Comparison of ENCODE assay signal across 20 mouse cellular contexts in the genomic region with DNA sequence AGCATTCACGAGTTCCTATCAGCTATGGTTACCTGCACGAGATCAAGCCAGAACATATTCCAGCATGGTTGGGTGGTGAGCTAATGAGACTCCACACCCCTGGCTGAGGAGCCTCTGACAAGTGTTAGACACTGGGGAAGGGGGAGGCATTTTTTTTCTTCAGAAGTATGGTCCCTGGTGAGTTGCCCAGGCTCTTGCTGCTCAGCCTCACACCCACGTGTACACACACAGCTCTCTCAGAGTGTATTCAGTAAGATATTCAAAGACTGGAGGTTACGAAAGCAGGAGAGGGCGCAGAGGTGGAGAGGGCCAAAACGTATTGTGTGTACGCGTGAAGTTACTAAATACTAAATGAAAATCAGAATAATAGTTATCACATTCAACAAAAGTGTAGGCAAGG. TPM values are rescaled to one million over a fixed set of nuclear protein-coding genes. Genes with fewer than 3 reads are reported as not detected.
DNase-seq lines count a peak whose midpoint lies in the region; ATAC-seq and TF ChIP-seq lines count a peak whose summit lies in the region.
"Had no signal": no experiment of that assay in that cellular context is flagged by ENCODE, and none has a peak within 500 bp of the region (broad histone marks: within the 10 kb centered on the region; RNA-seq: fewer than 3 reads in every experiment).

No protein-coding gene starts in this region.

- peaks cover 7% of the 10 kb centered on the region for H3K9me3 ChIP-seq in heart, embryonic 14.5 days (ENCODE audit: control insufficient read depth, low read length)
- H3K9me3 ChIP-seq in liver, embryonic 16.5 days (replicated peaks; ENCODE audit: control insufficient read depth, low read length): no peaks in the 10 kb centered on the region
- H3K9me3 ChIP-seq in liver, embryonic 12.5 days (replicated peaks): no peaks in the 10 kb centered on the region
- H3K9me3 ChIP-seq in neural tube, embryonic 15.5 days (replicated peaks): 0 out of 2 replicates have a peak, but pooled peaks cover 6% of the 10 kb centered on the region
- H3K9me3 ChIP-seq: heart, embryonic 10.5 days; lung, embryonic 15.5 days had no signal

- ATAC-seq in heart, embryonic 14.5 days (ENCODE audit: insufficient number of reproducible peaks, insufficient read depth, low FRiP score, low read depth): no peak
- ATAC-seq in liver, embryonic 16.5 days (ENCODE audit: low read depth): peak; percentile 59
- no peak for ATAC-seq in liver, embryonic 12.5 days
- no peak for ATAC-seq in neural tube, embryonic 15.5 days (ENCODE audit: low FRiP score)
- ATAC-seq: forebrain, embryonic 13.5 days; midbrain, embryonic 13.5 days had no signal

- peak overlapping the region; percentile 33 to 53 for H3K27ac ChIP-seq in heart, embryonic 14.5 days (replicated peaks in 1 of 2; ENCODE audit: control insufficient read depth in 1 of 2, insufficient read depth in 1 of 2, low read depth in 2 of 2, low read length in 2 of 2)
- H3K27ac ChIP-seq in liver, embryonic 16.5 days (ENCODE audit: low read length): no peak overlapping the region
- H3K27ac ChIP-seq in liver, embryonic 12.5 days: no peak overlapping the region
- H3K27ac ChIP-seq in small intestine, adult 2 months (ENCODE audit: insufficient read depth, low read depth, low read length): peak overlapping the region; percentile 77; the same call in 1 of the 2 replicates
- H3K27ac ChIP-seq in neural tube, embryonic 15.5 days (replicated peaks): no peak overlapping the region
- H3K27ac ChIP-seq: forebrain, embryonic 13.5 days; hindbrain, embryonic 12.5 days; left cerebral cortex, adult 2 months; midbrain, embryonic 13.5 days had no signal

- 68% methylated on average over 8 of the region's 8 CpGs for WGBS in heart, embryonic 14.5 days
- 59% methylated on average over 8 of the region's 8 CpGs for whole genome bisulfite sequencing in liver, embryonic 16.5 days (ENCODE audit: insufficient replicate concordance)
- 71% methylated on average over 8 of the region's 8 CpGs for WGBS in liver, embryonic 12.5 days (ENCODE audit: insufficient replicate concordance)
- WGBS in small intestine, adult 2 months: 75% methylated on average over 8 of the region's 8 CpGs
- WGBS in neural tube, embryonic 15.5 days: 95% methylated on average over 8 of the region's 8 CpGs

- peaks cover 17 to 39% of the 10 kb centered on the region in 2 experiments for H3K4me1 ChIP-seq in heart, embryonic 14.5 days (ENCODE audit: control insufficient read depth in 2 of 2, insufficient read depth in 2 of 2, low read length in 2 of 2)
- peaks cover 4% of the 10 kb centered on the region; the same call in 1 of the 2 replicates for H3K4me1 ChIP-seq in liver, embryonic 16.5 days (ENCODE audit: control insufficient read depth, low read depth, low read length)
- H3K4me1 ChIP-seq in liver, embryonic 12.5 days: peaks cover 18% of the 10 kb centered on the region
- H3K4me1 ChIP-seq in small intestine, adult 2 months (ENCODE audit: control insufficient read depth, insufficient read depth, insufficient read length, low read length): peaks cover 26% of the 10 kb centered on the region
- H3K4me1 ChIP-seq in neural tube, embryonic 15.5 days: no peaks in the 10 kb centered on the region

- H3K9ac ChIP-seq in heart, embryonic 14.5 days (ENCODE audit: low read length): no peak overlapping the region
- no peak overlapping the region for H3K9ac ChIP-seq in liver, embryonic 16.5 days (ENCODE audit: low read depth, low read length)
- H3K9ac ChIP-seq in liver, embryonic 12.5 days: no peak overlapping the region
- no peak overlapping the region for H3K9ac ChIP-seq in neural tube, embryonic 15.5 days (replicated peaks)
- H3K9ac ChIP-seq: forebrain, embryonic 13.5 days; hindbrain, embryonic 12.5 days; lung, embryonic 15.5 days; midbrain, embryonic 13.5 days had no signal

- no peak for DNase-seq in heart, adult 8-10 months (ENCODE audit: low spot score)
- DNase-seq in lung, postnatal 10 days: peak; percentile 26
- DNase-seq: adrenal gland, postnatal 14 days; cerebellum, adult 9-10 months; gastrocnemius, postnatal 14 days; kidney, adult 18-20 months; kidney, postnatal 4 days had no signal

- peaks cover 29% of the 10 kb centered on the region for H3K36me3 ChIP-seq in heart, embryonic 14.5 days (ENCODE audit: control insufficient read depth, insufficient read depth, low read length)
- no peaks in the 10 kb centered on the region for H3K36me3 ChIP-seq in liver, embryonic 16.5 days (ENCODE audit: control insufficient read depth, insufficient read depth)
- peaks cover 29% of the 10 kb centered on the region for H3K36me3 ChIP-seq in liver, embryonic 12.5 days
- peaks cover 30% of the 10 kb centered on the region for H3K36me3 ChIP-seq in small intestine, adult 2 months (ENCODE audit: control insufficient read depth, insufficient read depth, low read length)
- H3K36me3 ChIP-seq in neural tube, embryonic 15.5 days: no peaks in the 10 kb centered on the region
- H3K36me3 ChIP-seq: hindbrain, embryonic 12.5 days had no signal

- no peak for TF ChIP-seq CTCF in small intestine, adult 2 months (IDR thresholded peaks at IDR 0.05; ENCODE audit: extremely low read depth, insufficient read length, insufficient replicate concordance, low read depth, low read length)

- no peaks in the 10 kb centered on the region for H3K27me3 ChIP-seq in heart, embryonic 14.5 days (ENCODE audit: control insufficient read depth, insufficient read depth, low read length)
- H3K27me3 ChIP-seq in liver, embryonic 16.5 days (ENCODE audit: control insufficient read depth, insufficient read depth, low read depth, low read length): no peaks in the 10 kb centered on the region
- no peaks in the 10 kb centered on the region for H3K27me3 ChIP-seq in liver, embryonic 12.5 days (replicated peaks)
- no peaks in the 10 kb centered on the region for H3K27me3 ChIP-seq in small intestine, adult 2 months (ENCODE audit: control insufficient read depth, insufficient read depth, low read length)
- H3K27me3 ChIP-seq in neural tube, embryonic 15.5 days (replicated peaks): no peaks in the 10 kb centered on the region
- H3K27me3 ChIP-seq: forebrain, embryonic 13.5 days; hindbrain, embryonic 12.5 days; lung, embryonic 15.5 days; megakaryocyte, embryonic 14.5 days; midbrain, embryonic 13.5 days had no signal

- H3K4me2 ChIP-seq in heart, embryonic 14.5 days (ENCODE audit: low read length): no peak overlapping the region; the same call in 1 of the 2 replicates
- H3K4me2 ChIP-seq in liver, embryonic 16.5 days (ENCODE audit: low read depth, low read length): no peak overlapping the region
- no peak overlapping the region for H3K4me2 ChIP-seq in liver, embryonic 12.5 days
- no peak overlapping the region for H3K4me2 ChIP-seq in neural tube, embryonic 15.5 days
- H3K4me2 ChIP-seq: forebrain, embryonic 13.5 days; hindbrain, embryonic 12.5 days; lung, embryonic 15.5 days; midbrain, embryonic 13.5 days had no signal

- no peak overlapping the region for H3K4me3 ChIP-seq in heart, embryonic 14.5 days (ENCODE audit: control insufficient read depth in 1 of 2, insufficient read depth in 1 of 2, low read depth in 1 of 2, low read length in 2 of 2)
- H3K4me3 ChIP-seq in liver, embryonic 16.5 days (ENCODE audit: low read depth, low read length): no peak overlapping the region
- no peak overlapping the region for H3K4me3 ChIP-seq in liver, embryonic 12.5 days
- no peak overlapping the region for H3K4me3 ChIP-seq in small intestine, adult 2 months (ENCODE audit: low read depth, low read length)
- no peak overlapping the region for H3K4me3 ChIP-seq in neural tube, embryonic 15.5 days (replicated peaks)
- H3K4me3 ChIP-seq: forebrain, embryonic 13.5 days; heart, embryonic 10.5 days; hindbrain, embryonic 12.5 days; left cerebral cortex, adult 2 months; lung, embryonic 15.5 days; megakaryocyte, embryonic 14.5 days; midbrain, embryonic 13.5 days had no signal

- no peak for TF ChIP-seq POLR2A in small intestine, adult 2 months (IDR thresholded peaks at IDR 0.05; ENCODE audit: low read depth, low read length)

RNA-seq across cellular contexts. Expression of gene Hadh, which starts 6.4 kb away (rescaled TPM):
- polyA plus RNA-seq in heart, embryonic 14.5 days (2014; fragmentation: Nextera tagmentation; extraction: Ambion mirVana): 194 and 198 TPM in 2 replicates
- 100 to 1,000 TPM; 729 to 925 (median 854) TPM for total RNA-seq in heart, adult 8-10 months (2022)
- polyA plus RNA-seq in liver, embryonic 16.5 days (2015; fragmentation: Nextera tagmentation; extraction: Ambion mirVana): 122 and 150 TPM in 2 replicates
- polyA plus RNA-seq in liver, embryonic 12.5 days (2016; fragmentation: Nextera tagmentation; extraction: Ambion mirVana): 72.7 and 74.3 TPM in 2 replicates
- polyA plus RNA-seq in small intestine, adult 2 months (2012; rRNA removed): 118 and 314 TPM in 2 replicates
- polyA plus RNA-seq in neural tube, embryonic 15.5 days (2015; fragmentation: Nextera tagmentation; extraction: Ambion mirVana): 22.5 and 44.9 TPM in 2 replicates

RNA-seq across cellular contexts. Expression of gene Cyp2u1, which starts 37.5 kb away (rescaled TPM):
- polyA plus RNA-seq in heart, embryonic 14.5 days (2014; fragmentation: Nextera tagmentation; extraction: Ambion mirVana): 13.2 and 13.3 TPM in 2 replicates
- 10 to 100 TPM; 33.6 to 39.7 (median 37.5) TPM for total RNA-seq in heart, adult 8-10 months (2022)
- 0.14 and 0.26 TPM in 2 replicates for polyA plus RNA-seq in liver, embryonic 16.5 days (2015; fragmentation: Nextera tagmentation; extraction: Ambion mirVana)
- 0.29 and 0.67 TPM in 2 replicates for polyA plus RNA-seq in liver, embryonic 12.5 days (2016; fragmentation: Nextera tagmentation; extraction: Ambion mirVana)
- polyA plus RNA-seq in small intestine, adult 2 months (2012; rRNA removed): 1.3 and 21.0 TPM in 2 replicates
- polyA plus RNA-seq in neural tube, embryonic 15.5 days (2015; fragmentation: Nextera tagmentation; extraction: Ambion mirVana): 8.2 and 8.5 TPM in 2 replicates
- total RNA-seq: monocyte, adult 5-6 weeks had no signal

Comparison
In these comparisons a context has a peak if more than half of its experiments do, and no peak if none do; other contexts are left out.
1. H3K27ac ChIP-seq: peak in heart, embryonic 14.5 days (2 of 2) and small intestine, adult 2 months (single experiment); none in liver, embryonic 16.5 days (single experiment), liver, embryonic 12.5 days (single experiment) and neural tube, embryonic 15.5 days (single experiment).